Mouse (Mus musculus) lung, postnatal 36 days (tissue): ENCODE results near the gene Plcb4.
"Not testable (repeated sequence)": the region's sequence is repeated elsewhere in the genome, so short reads cannot be mapped to it uniquely, and the experiment has no call there.

ENCODE experiments used
- DNase-seq: peaks from one replicate; pipeline ENCODE4 v3.0.0; 2022; ENCODE audit warnings: mixed read lengths

Gene Plcb4

GRCm38 (mm10) chr2:135966871-135967557 is 308.2 kb downstream of the Plcb4 start:
- peak; percentile 41 for DNase-seq

- no peak for DNase-seq
Observed at GRCm38 (mm10) chr2:135968159-135968558, 309.3 kb downstream of the Plcb4 start.

GRCm38 (mm10) chr2:135970902-135971301 is 312.1 kb downstream of the Plcb4 start:
- DNase-seq = no peak

GRCm38 (mm10) chr2:135975978-135976377 is 317.2 kb downstream of the Plcb4 start:
- no peak for DNase-seq

- no peak for DNase-seq
Observed at GRCm38 (mm10) chr2:135978790-135979189, 320.0 kb downstream of the Plcb4 start.

GRCm38 (mm10) chr2:135980428-135980827 is 321.6 kb downstream of the Plcb4 start:
- no peak for DNase-seq

GRCm38 (mm10) chr2:135983972-135984371 is 325.2 kb downstream of the Plcb4 start:
- DNase-seq = no peak

GRCm38 (mm10) chr2:135985536-135986265 is 326.9 kb downstream of the Plcb4 start:
- DNase-seq = no peak

GRCm38 (mm10) chr2:135988475-135988874 is 329.7 kb downstream of the Plcb4 start:
- DNase-seq = not testable (repeated sequence)

- DNase-seq = not testable (repeated sequence)
Observed at GRCm38 (mm10) chr2:135990686-135991085, 331.9 kb downstream of the Plcb4 start.

GRCm38 (mm10) chr2:135993314-135993713 is 334.5 kb downstream of the Plcb4 start:
- DNase-seq = no peak

GRCm38 (mm10) chr2:135995196-135995595 is 336.4 kb downstream of the Plcb4 start:
- no peak for DNase-seq

GRCm38 (mm10) chr2:135996936-135997335 is 338.1 kb downstream of the Plcb4 start:
- DNase-seq = no peak

- DNase-seq = no peak
Observed at GRCm38 (mm10) chr2:135997361-135998150, 338.7 kb downstream of the Plcb4 start.

- DNase-seq = no peak
Observed at GRCm38 (mm10) chr2:135998886-135999285, 340.1 kb downstream of the Plcb4 start.

GRCm38 (mm10) chr2:135999361-135999760 is 340.6 kb downstream of the Plcb4 start:
- DNase-seq = no peak

- DNase-seq = no peak
Observed at GRCm38 (mm10) chr2:136000933-136001332, 342.1 kb downstream of the Plcb4 start.

- no peak for DNase-seq
Observed at GRCm38 (mm10) chr2:136002118-136002517, 343.3 kb downstream of the Plcb4 start.

- no peak for DNase-seq
Observed at GRCm38 (mm10) chr2:136003836-136004235, 345.0 kb downstream of the Plcb4 start.

GRCm38 (mm10) chr2:136006280-136006679 is 347.5 kb downstream of the Plcb4 start:
- no peak for DNase-seq

GRCm38 (mm10) chr2:136012759-136013158 is 353.9 kb downstream of the Plcb4 start:
- DNase-seq = no peak

- DNase-seq = no peak
Observed at GRCm38 (mm10) chr2:136048464-136048863, 389.7 kb downstream of the Plcb4 start.

GRCm38 (mm10) chr2:136050793-136051615 is 392.2 kb downstream of the Plcb4 start:
- no peak for DNase-seq
